Mouse (Mus musculus): ENCODE results near the gene Il24. TPM values are rescaled to one million over a fixed set of nuclear protein-coding genes. Genes with fewer than 3 reads are reported as not detected.

The Il24 gene
- total and polyA plus RNA-seq, 3 experiments, result not detected

- no peak for TF ChIP-seq IRF4 (IDR thresholded peaks at IDR 0.05; ENCODE audit: low read depth, low read length)
- no peak for TF ChIP-seq PAX5 (IDR thresholded peaks at IDR 0.05; ENCODE audit: low read length)
- no peak for TF ChIP-seq MYC (IDR thresholded peaks at IDR 0.05; ENCODE audit: low read depth, low read length)
- no peak for TF ChIP-seq NELFE (IDR thresholded peaks at IDR 0.05; ENCODE audit: low read depth, low read length)
- TF ChIP-seq GABPA (IDR thresholded peaks at IDR 0.05; ENCODE audit: insufficient replicate concordance, low read depth, low read length), result no peak
- TF ChIP-seq ETS1 (conservative IDR thresholded peaks at IDR 0.05; ENCODE audit: low read depth, low read length), result no peak
- no peak for TF ChIP-seq ZMIZ1 (IDR thresholded peaks at IDR 0.05; ENCODE audit: low read depth, low read length)
- no peak for TF ChIP-seq POLR2AphosphoS2 (IDR thresholded peaks at IDR 0.05; ENCODE audit: low read depth, low read length)
- no peak for TF ChIP-seq CHD2 (IDR thresholded peaks at IDR 0.05; ENCODE audit: low read length)
These were observed 7.3 kb downstream of the Il24 start for GRCm38 (mm10) chr1:130879927-130880326.

GRCm38 (mm10) chr1:130877889-130878614, 9.2 kb downstream of the Il24 start:
- Histone ChIP-seq H3K9ac (ENCODE audit: insufficient read depth, low read depth) (no peak overlapping the region), H3K4me1 (ENCODE audit: control insufficient read depth in 1 of 2, insufficient read depth in 2 of 2) (peaks cover 11 to 46% of the 10 kb centered on the region in 2 experiments), H3K9me3 (replicated peaks; ENCODE audit: low read length) (no peaks in the 10 kb centered on the region), H3K36me3 (replicated peaks in 1 of 2; ENCODE audit: control insufficient read depth in 1 of 2, insufficient read depth in 1 of 2, low read length in 1 of 2) (no peaks in the 10 kb centered on the region), H3K4me3 (replicated peaks in 1 of 3; ENCODE audit: low read depth in 2 of 3, low read length in 2 of 3, poor library complexity in 1 of 3) (peak overlapping the region in 1 of 3 experiments; percentile 19), H3K27ac (ENCODE audit: insufficient read depth, low read depth) (no peak overlapping the region), H3K79me2 (replicated peaks; ENCODE audit: control insufficient read depth, extremely low read depth, insufficient read depth, poor library complexity, severe bottlenecking) (no peaks in the 10 kb centered on the region), H3K27me3 (replicated peaks) (no peaks in the 10 kb centered on the region), H3K4me2 (ENCODE audit: insufficient read depth, low read depth, poor library complexity, severe bottlenecking) (peak overlapping the region; percentile 69)
- dilution Hi-C loops (cut with MboI; ENCODE audit: extremely low pct_ligation_motif_present, extremely low pct_unique_long_range_greater_than_20kb, low sequenced_read_pairs), result no loop called here
- DNase-seq (ENCODE audit: extremely low read depth), result no peak
- in situ Hi-C loops (cut with MboI; ENCODE audit: low pct_ligation_motif_present, low pct_unique_long_range_greater_than_20kb, low sequenced_read_pairs), result loop anchor here (5.0 kb wide), 1 partner anchor 174 kb away; no protein-coding TSS in a partner anchor
- TF ChIP-seq MXI1 (IDR thresholded peaks at IDR 0.05; ENCODE audit: low read depth, low read length) (no peak), CTCF (conservative IDR thresholded peaks at IDR 0.05 in 1 of 2, IDR thresholded peaks at IDR 0.05 in 1 of 2; ENCODE audit: low read depth in 2 of 2, low read length in 2 of 2) (no peak), SMC3 (IDR thresholded peaks at IDR 0.05; ENCODE audit: low read depth, low read length) (no peak), TCF12 (IDR thresholded peaks at IDR 0.05; ENCODE audit: low read depth, low read length) (no peak), UBTF (IDR thresholded peaks at IDR 0.05; ENCODE audit: low read depth, low read length) (no peak), ZC3H11A (IDR thresholded peaks at IDR 0.05; ENCODE audit: low read depth, low read length) (no peak), EP300 (IDR thresholded peaks at IDR 0.05; ENCODE audit: low read length) (no peak), TBP (conservative IDR thresholded peaks at IDR 0.05; ENCODE audit: low read depth, low read length) (no peak), RAD21 (IDR thresholded peaks at IDR 0.05; ENCODE audit: low read depth, low read length) (no peak), MEF2A (IDR thresholded peaks at IDR 0.05; ENCODE audit: borderline replicate concordance, low read depth, low read length) (no peak), KAT2A (IDR thresholded peaks at IDR 0.05; ENCODE audit: insufficient replicate concordance, low read length) (no peak), MAFK (IDR thresholded peaks at IDR 0.05; ENCODE audit: insufficient replicate concordance, low read length) (no peak), ZMIZ1 (IDR thresholded peaks at IDR 0.05; ENCODE audit: low read depth, low read length) (no peak)

More at GRCm38 (mm10) chr1:130879927-130880326, 7.3 kb downstream of the Il24 start:
- no peak overlapping the region for H3K4me3 ChIP-seq (replicated peaks in 1 of 3; ENCODE audit: low read depth in 2 of 3, low read length in 2 of 3, poor library complexity in 1 of 3)
- DNase-seq (ENCODE audit: extremely low read depth), result peak; percentile 34
- H3K4me2 ChIP-seq (ENCODE audit: insufficient read depth, low read depth, poor library complexity, severe bottlenecking), result no peak overlapping the region
- H3K79me2 ChIP-seq (replicated peaks; ENCODE audit: control insufficient read depth, extremely low read depth, insufficient read depth, poor library complexity, severe bottlenecking), result no peaks in the 10 kb centered on the region
- peaks cover 11 to 40% of the 10 kb centered on the region in 2 experiments for H3K4me1 ChIP-seq (ENCODE audit: control insufficient read depth in 1 of 2, insufficient read depth in 2 of 2)
- no peak overlapping the region for H3K9ac ChIP-seq (ENCODE audit: insufficient read depth, low read depth)
- H3K27me3 ChIP-seq (replicated peaks), result peaks cover 3% of the 10 kb centered on the region
- in situ Hi-C loops (cut with MboI; ENCODE audit: low pct_ligation_motif_present, low pct_unique_long_range_greater_than_20kb, low sequenced_read_pairs) (loop anchor here (5.0 kb wide), 3 partner anchors 43 to 172 kb away; no protein-coding TSS in a partner anchor), dilution Hi-C loops (cut with MboI; ENCODE audit: extremely low pct_ligation_motif_present, extremely low pct_unique_long_range_greater_than_20kb, low sequenced_read_pairs) (no loop called here)
- no peak overlapping the region for H3K27ac ChIP-seq (ENCODE audit: insufficient read depth, low read depth)
- H3K36me3 ChIP-seq (replicated peaks in 1 of 2; ENCODE audit: control insufficient read depth in 1 of 2, insufficient read depth in 1 of 2, low read length in 1 of 2), result no peaks in the 10 kb centered on the region
- H3K9me3 ChIP-seq (replicated peaks; ENCODE audit: low read length), result no peaks in the 10 kb centered on the region

All from CH12.LX (cell line).